Mouse (Mus musculus) hindbrain, embryonic 16.5 days (tissue): ENCODE results near the gene B230104I21Rik. TPM values are rescaled to one million over a fixed set of nuclear protein-coding genes. Genes with fewer than 3 reads are reported as not detected.

ENCODE experiments used
- ATAC-seq: fragments of 200-750 bp; cut with Nextera tagmentation; 2 replicates; pipeline ENCODE4 v1.8.0; 2017; ENCODE audit warnings: moderate TSS enrichment, moderate library complexity
- H3K27ac ChIP-seq: fragments of 300-500 bp; sonication (generic); 2 replicates; pipeline ENCODE4 v1.5.1; 2014; ENCODE audit warnings: low read depth, mild to moderate bottlenecking, control low read depth, low read length, moderate library complexity
- H3K27me3 ChIP-seq: fragments of 300-500 bp; sonication (generic); replicated peaks from 2 replicates; pipeline ENCODE4 v1.6.1; 2014; ENCODE audit warnings: low read length; ENCODE audit not compliant: control insufficient read depth, insufficient read depth
- H3K36me3 ChIP-seq: fragments of 300-500 bp; sonication (generic); 2 replicates; pipeline ENCODE4 v1.6.1; 2014; ENCODE audit warnings: mild to moderate bottlenecking, low read length, moderate library complexity, mixed read lengths; ENCODE audit not compliant: control insufficient read depth, insufficient read depth
- H3K4me1 ChIP-seq: fragments of 300-500 bp; sonication (generic); 2 replicates; pipeline ENCODE4 v1.6.1; 2014; ENCODE audit warnings: low read depth, low read length; ENCODE audit not compliant: control insufficient read depth, insufficient read depth
- H3K4me2 ChIP-seq: fragments of 300-500 bp; sonication (generic); 2 replicates; pipeline ENCODE4 v1.6.1; 2014; ENCODE audit warnings: mild to moderate bottlenecking, low read length, control low read depth, moderate library complexity
- H3K4me3 ChIP-seq: fragments of 300-500 bp; sonication (generic); 2 replicates; pipeline ENCODE4 v1.5.1; 2014; ENCODE audit warnings: mild to moderate bottlenecking, low read length, control low read depth, moderate library complexity
- H3K9ac ChIP-seq: fragments of 300-500 bp; sonication (generic); 2 replicates; pipeline ENCODE4 v1.6.1; 2014; ENCODE audit warnings: low read depth, mild to moderate bottlenecking, control low read depth, low read length, moderate library complexity
- H3K9me3 ChIP-seq: fragments of 300-500 bp; sonication (generic); 2 replicates; pipeline ENCODE4 v1.6.1; 2014; ENCODE audit warnings: mild to moderate bottlenecking, low read length, moderate library complexity; ENCODE audit not compliant: control insufficient read depth
- WGBS: fragments of 180-500 bp; shearing (Covaris S2); extraction: QIAGEN DNeasy Blood & Tissue Kit; methylation state at CpG from one replicate; pipeline ENCODE4 v1.1.7; 2014; 5-methylcytosine and 5-hydroxymethylcytosine counted together
- polyA plus RNA-seq: library from polyadenylated mRNA; unstranded; fragments of >200 nt; fragmentation: Nextera tagmentation; extraction: Ambion mirVana; gene quantifications from 2 replicates; pipeline ENCODE4 v1.2.1, GENCODE M21; 2015

Gene B230104I21Rik
- polyA plus RNA-seq, 1 experiment from 2014 or later, result not detected

DNA sequence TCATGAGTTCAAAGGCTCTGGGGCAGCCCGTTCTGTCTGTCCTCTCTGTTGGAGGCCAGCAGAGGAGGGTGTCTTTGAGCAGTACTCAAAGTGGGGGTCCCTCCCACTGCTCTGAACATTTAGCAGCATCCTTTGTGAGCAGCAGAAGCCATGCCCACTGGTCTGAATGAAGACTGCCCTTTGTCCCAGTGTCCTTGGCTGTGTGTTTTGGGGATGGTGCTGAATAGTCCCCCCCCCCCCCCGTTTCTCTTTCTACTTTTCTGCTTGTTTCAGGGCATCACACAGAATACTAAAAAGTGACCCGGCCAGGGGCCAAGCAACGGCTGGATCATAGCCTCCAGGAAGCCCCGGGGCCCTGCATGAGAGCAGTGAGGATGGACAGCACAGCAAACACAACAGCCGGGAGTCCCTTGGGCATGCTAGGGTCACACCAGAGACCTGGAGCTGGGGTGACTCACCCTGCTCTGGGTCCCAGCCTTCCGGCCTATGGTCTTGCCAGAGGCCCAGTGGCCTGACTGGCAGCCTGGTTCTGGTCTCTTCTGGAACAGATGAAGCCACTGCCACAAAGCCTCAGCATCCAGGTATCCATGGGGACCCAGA is 58.3 kb downstream of the B230104I21Rik start:
- Histone ChIP-seq H3K4me1 (peaks cover 30% of the 10 kb centered on the region), H3K4me2 (no peak overlapping the region), H3K36me3 (no peaks in the 10 kb centered on the region), H3K27ac (no peak overlapping the region), H3K4me3 (no peak overlapping the region), H3K9me3 (no peaks in the 10 kb centered on the region), H3K27me3 (no peaks in the 10 kb centered on the region), H3K9ac (no peak overlapping the region)
- peak; percentile 83 for ATAC-seq
- 48% methylated on average over 7 of the region's 7 CpGs for WGBS

DNA sequence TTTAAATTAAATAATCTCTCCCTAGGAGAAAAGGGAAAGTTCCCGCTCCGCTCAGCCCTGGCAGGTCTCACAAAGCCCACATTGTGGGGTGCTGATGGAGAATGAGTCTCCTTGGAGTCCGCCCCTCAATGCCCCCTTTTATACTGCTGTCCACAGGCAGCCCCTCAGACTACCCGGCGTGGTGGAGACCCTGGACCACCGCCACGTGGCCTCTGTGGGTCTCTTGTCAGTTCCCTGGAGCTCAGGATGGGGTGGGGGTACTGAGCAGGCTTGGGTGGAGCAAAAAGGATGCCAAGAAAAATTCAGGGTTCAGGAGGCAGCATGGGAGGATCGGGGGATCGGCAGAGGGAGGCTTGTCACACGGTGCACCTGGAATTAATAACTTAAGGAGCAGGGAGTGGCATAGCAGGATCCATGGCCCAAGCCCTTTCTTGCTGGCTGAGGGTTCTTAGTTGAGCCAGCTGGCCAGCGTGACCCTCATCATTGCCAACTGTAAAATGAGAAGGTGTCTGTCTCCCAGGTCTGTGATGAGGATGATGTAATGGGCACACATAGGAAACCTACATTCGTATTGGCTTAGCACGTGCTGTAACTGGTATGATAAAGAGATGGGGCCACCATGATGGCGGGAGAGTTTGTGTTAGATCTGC is 60.9 kb downstream of the B230104I21Rik start:
- Histone ChIP-seq H3K27ac (no peak overlapping the region), H3K36me3 (no peaks in the 10 kb centered on the region), H3K4me3 (no peak overlapping the region), H3K9ac (no peak overlapping the region), H3K4me1 (peaks cover 20% of the 10 kb centered on the region; the same call in 1 of the 2 replicates), H3K9me3 (no peaks in the 10 kb centered on the region), H3K27me3 (no peaks in the 10 kb centered on the region), H3K4me2 (no peak overlapping the region)
- 68% methylated on average over 14 of the region's 14 CpGs for WGBS
- peak; percentile 71 for ATAC-seq

Other genes starting within 250 kb of the B230104I21Rik start
- 0.84 and 1.3 TPM in 2 replicates for gene Trp73, start 195.9 kb upstream of the B230104I21Rik start, polyA plus RNA-seq
- gene Wrap73, start 193.8 kb upstream of the B230104I21Rik start, polyA plus RNA-seq, result 45.2 and 45.4 TPM in 2 replicates
- gene Tprgl, start 175.5 kb upstream of the B230104I21Rik start, polyA plus RNA-seq, result 227 and 242 TPM in 2 replicates
- gene Megf6, start 165.4 kb upstream of the B230104I21Rik start, polyA plus RNA-seq, result 10.3 and 11.0 TPM in 2 replicates
- 1.8 and 2.6 TPM in 2 replicates for gene Arhgef16, start 34.5 kb upstream of the B230104I21Rik start, polyA plus RNA-seq